Mouse (Mus musculus): ENCODE data around the gene Rfc4. TPM values are rescaled to one million over a fixed set of nuclear protein-coding genes. Genes with fewer than 3 reads are reported as not detected.
A peak's percentile ranks its signal among the peaks of the same experiment; 100 is the strongest.

The Rfc4 gene
- polyA plus RNA-seq, 1 experiment from 2014 or later = 40.7 TPM

- peak; percentile 76 for ATAC-seq
- Histone ChIP-seq H3K27me3 (replicated peaks; ENCODE audit: control insufficient read depth, insufficient read depth, low read length) (no peaks in the 10 kb centered on the region), H3K9me3 (ENCODE audit: control insufficient read depth) (no peaks in the 10 kb centered on the region), H3K4me2 (replicated peaks; ENCODE audit: low read depth) (peak overlapping the region; percentile 76), H3K4me3 (ENCODE audit: low read depth, low read length) (peak overlapping the region; percentile 97), H3K27ac (ENCODE audit: low read depth, low read length) (peak overlapping the region; percentile 97), H3K4me1 (replicated peaks; ENCODE audit: control insufficient read depth, insufficient read depth, low read length) (no peaks in the 10 kb centered on the region), H3K36me3 (ENCODE audit: control insufficient read depth, insufficient read depth) (peaks cover 42% of the 10 kb centered on the region), H3K9ac (ENCODE audit: low read depth, low read length) (peak overlapping the region; percentile 100)
- under 1% methylated on average over 52 of the region's 52 CpGs for WGBS
- no peak for TF ChIP-seq CTCF (IDR thresholded peaks at IDR 0.05; ENCODE audit: low read depth)
Measured at GRCm38 (mm10) chr16:23107946-23108759, 19.4 kb downstream of the Rfc4 start.

GRCm38 (mm10) chr16:23107231-23107942 is 20.1 kb downstream of the Rfc4 start, which contains the start of gene Eif4a2:
Eif4a2 (plus strand) TSS chr16:23107444.
- under 1% methylated on average over 71 of the region's 71 CpGs for WGBS
- Histone ChIP-seq H3K4me1 (replicated peaks; ENCODE audit: control insufficient read depth, insufficient read depth, low read length) (no peaks in the 10 kb centered on the region), H3K9me3 (ENCODE audit: control insufficient read depth) (no peaks in the 10 kb centered on the region), H3K4me2 (replicated peaks; ENCODE audit: low read depth) (peak within 1 kb of the TSS; percentile 76), H3K27ac (ENCODE audit: low read depth, low read length) (peak within 1 kb of the TSS; percentile 97), H3K4me3 (ENCODE audit: low read depth, low read length) (peak within 1 kb of the TSS; percentile 97), H3K27me3 (replicated peaks; ENCODE audit: control insufficient read depth, insufficient read depth, low read length) (no peaks in the 10 kb centered on the region), H3K9ac (ENCODE audit: low read depth, low read length) (peak within 1 kb of the TSS; percentile 100), H3K36me3 (ENCODE audit: control insufficient read depth, insufficient read depth) (peaks cover 35% of the 10 kb centered on the region)
- peak; percentile 92 for ATAC-seq
- TF ChIP-seq CTCF (IDR thresholded peaks at IDR 0.05; ENCODE audit: low read depth) = peak; percentile 63

- Histone ChIP-seq H3K36me3 (ENCODE audit: control insufficient read depth, insufficient read depth) (peaks cover 23% of the 10 kb centered on the region; the same call in 1 of the 2 replicates), H3K4me3 (ENCODE audit: low read depth, low read length) (peak overlapping the region; percentile 97; the same call in 1 of the 2 replicates), H3K4me2 (replicated peaks; ENCODE audit: low read depth) (peak overlapping the region; percentile 76), H3K27me3 (replicated peaks; ENCODE audit: control insufficient read depth, insufficient read depth, low read length) (no peaks in the 10 kb centered on the region), H3K27ac (ENCODE audit: low read depth, low read length) (peak overlapping the region; percentile 41; the same call in 1 of the 2 replicates), H3K9ac (ENCODE audit: low read depth, low read length) (no peak overlapping the region), H3K9me3 (ENCODE audit: control insufficient read depth) (no peaks in the 10 kb centered on the region), H3K4me1 (replicated peaks; ENCODE audit: control insufficient read depth, insufficient read depth, low read length) (no peaks in the 10 kb centered on the region)
- ATAC-seq = no peak
- 47% methylated on average over 7 of the region's 7 CpGs for whole genome bisulfite sequencing
- no peak for TF ChIP-seq CTCF (IDR thresholded peaks at IDR 0.05; ENCODE audit: low read depth)
Measured at GRCm38 (mm10) chr16:23106121-23106520, 21.4 kb downstream of the Rfc4 start.

- no peaks in the 10 kb centered on the region for H3K4me1 ChIP-seq (replicated peaks; ENCODE audit: control insufficient read depth, insufficient read depth, low read length)
- no peak overlapping the region for H3K9ac ChIP-seq (ENCODE audit: low read depth, low read length)
- 69% methylated on average over 2 of the region's 2 CpGs for WGBS
- no peaks in the 10 kb centered on the region for H3K9me3 ChIP-seq (ENCODE audit: control insufficient read depth)
- ATAC-seq = no peak
- no peak overlapping the region for H3K27ac ChIP-seq (ENCODE audit: low read depth, low read length)
- no peak overlapping the region for H3K4me2 ChIP-seq (replicated peaks; ENCODE audit: low read depth)
- no peak overlapping the region for H3K4me3 ChIP-seq (ENCODE audit: low read depth, low read length)
- TF ChIP-seq CTCF (IDR thresholded peaks at IDR 0.05; ENCODE audit: low read depth) = no peak
- H3K27me3 ChIP-seq (replicated peaks; ENCODE audit: control insufficient read depth, insufficient read depth, low read length) = no peaks in the 10 kb centered on the region
- peaks cover 3% of the 10 kb centered on the region; the same call in 1 of the 2 replicates for H3K36me3 ChIP-seq (ENCODE audit: control insufficient read depth, insufficient read depth)
Measured at GRCm38 (mm10) chr16:23103841-23104240, 23.7 kb downstream of the Rfc4 start.

GRCm38 (mm10) chr16:23103038-23103745 is 24.3 kb downstream of the Rfc4 start:
- H3K27ac ChIP-seq (ENCODE audit: low read depth, low read length) = peak overlapping the region; percentile 42; the same call in 1 of the 2 replicates
- H3K9ac ChIP-seq (ENCODE audit: low read depth, low read length) = peak overlapping the region; percentile 24; the same call in 1 of the 2 replicates
- no peak for TF ChIP-seq CTCF (IDR thresholded peaks at IDR 0.05; ENCODE audit: low read depth)
- H3K4me1 ChIP-seq (replicated peaks; ENCODE audit: control insufficient read depth, insufficient read depth, low read length) = no peaks in the 10 kb centered on the region
- peak overlapping the region; percentile 67 for H3K4me2 ChIP-seq (replicated peaks; ENCODE audit: low read depth)
- 36% methylated on average over 17 of the region's 17 CpGs for WGBS
- H3K27me3 ChIP-seq (replicated peaks; ENCODE audit: control insufficient read depth, insufficient read depth, low read length) = no peaks in the 10 kb centered on the region
- H3K36me3 ChIP-seq (ENCODE audit: control insufficient read depth, insufficient read depth) = no peaks in the 10 kb centered on the region
- peak overlapping the region; percentile 33 for H3K4me3 ChIP-seq (ENCODE audit: low read depth, low read length)
- H3K9me3 ChIP-seq (ENCODE audit: control insufficient read depth) = no peaks in the 10 kb centered on the region
- ATAC-seq = no peak

All from intestine, postnatal 0 days (tissue).